Mouse (Mus musculus): ENCODE data around the gene Syce1.
"Not testable (repeated sequence)": the region's sequence is repeated elsewhere in the genome, so short reads cannot be mapped to it uniquely, and the experiment has no call there.

- not testable (repeated sequence) for TF ChIP-seq CTCF (IDR thresholded peaks at IDR 0.05; ENCODE audit: low read depth); EP300 (optimal IDR thresholded peaks at IDR 0.05)
Observed at GRCm38 (mm10) chr7:140765391-140765790, 22.3 kb downstream of the Syce1 start.
